Comparison of ENCODE assay signal across 8 mouse cellular contexts in genomic region chr5:140639871-140640270, GRCm38 (mm10). TPM values are rescaled to one million over a fixed set of nuclear protein-coding genes. Genes with fewer than 3 reads are reported as not detected.
DNase-seq lines count a peak whose midpoint lies in the region; ATAC-seq and TF ChIP-seq lines count a peak whose summit lies in the region.

No protein-coding gene starts in this region.

- H3K4me1 ChIP-seq in cerebellum, adult 2 months (ENCODE audit: control insufficient read depth, insufficient read depth, low read length) = peaks cover 52% of the 10 kb centered on the region
- peaks cover 55% of the 10 kb centered on the region for H3K4me1 ChIP-seq in kidney, embryonic 15.5 days
- H3K4me1 ChIP-seq in brown adipose tissue, adult 24 weeks (ENCODE audit: control insufficient read depth, insufficient read depth, insufficient read length, low read length) = peaks cover 26% of the 10 kb centered on the region

- peak overlapping the region; percentile 46; the same call in 1 of the 2 replicates for H3K27ac ChIP-seq in cerebellum, adult 2 months (ENCODE audit: insufficient read depth, low read length)
- H3K27ac ChIP-seq in kidney, embryonic 15.5 days = no peak overlapping the region
- H3K27ac ChIP-seq in brown adipose tissue, adult 24 weeks (replicated peaks; ENCODE audit: low read depth, low read length) = 0 out of 2 replicates have a peak overlapping the region, but pooled peaks have one; percentile 5

- H3K27me3 ChIP-seq in cerebellum, adult 2 months (ENCODE audit: control insufficient read depth, insufficient read depth, low read length) = no peaks in the 10 kb centered on the region
- no peaks in the 10 kb centered on the region for H3K27me3 ChIP-seq in kidney, embryonic 15.5 days

- no peak overlapping the region for H3K9ac ChIP-seq in kidney, embryonic 15.5 days

- no peak overlapping the region for H3K4me3 ChIP-seq in cerebellum, adult 2 months (replicated peaks; ENCODE audit: insufficient read depth, low read depth, low read length)
- H3K4me3 ChIP-seq in kidney, embryonic 15.5 days (replicated peaks) = no peak overlapping the region
- no peak overlapping the region for H3K4me3 ChIP-seq in brown adipose tissue, adult 24 weeks (ENCODE audit: insufficient read depth, low read depth, low read length)

- 25% methylated on average over 14 of the region's 14 CpGs for WGBS in cerebellum, adult 2 months
- WGBS in kidney, embryonic 15.5 days = 78% methylated on average over 14 of the region's 14 CpGs

- no peak for TF ChIP-seq CTCF in cerebellum, adult 2 months (IDR thresholded peaks at IDR 0.05; ENCODE audit: borderline replicate concordance, insufficient read depth, low read depth, low read length)

- no peak overlapping the region for H3K4me2 ChIP-seq in kidney, embryonic 15.5 days

- peak; percentile 47 to 57 for DNase-seq in cerebellum, adult 2 months
- DNase-seq in cerebellum, adult 9-10 months = no peak
- DNase-seq in kidney, postnatal 36 days = peak; percentile 35 to 42
- peak; percentile 63 to 78 for DNase-seq in heart, postnatal 14 days
- DNase-seq in urinary bladder, postnatal 4 days (ENCODE audit: low spot score in 2 of 2) = no peak

- TF ChIP-seq POLR2A in cerebellum, adult 2 months (IDR thresholded peaks at IDR 0.05; ENCODE audit: borderline replicate concordance, insufficient read depth, low read length) = no peak

- no peak for ATAC-seq in kidney, embryonic 15.5 days (replicated peaks; ENCODE audit: low FRiP score)
- ATAC-seq in erythroid progenitor cell, adult 5-6 weeks (replicated peaks; ENCODE audit: low FRiP score, poor library complexity, severe bottlenecking) = no peak

- H3K9me3 ChIP-seq in kidney, embryonic 15.5 days (replicated peaks) = no peaks in the 10 kb centered on the region

- peaks cover 61% of the 10 kb centered on the region for H3K36me3 ChIP-seq in kidney, embryonic 15.5 days

- intact Hi-C loops in heart, postnatal 14 days (cut with DNase I) = no loop called here

RNA-seq across cellular contexts. Expression of gene Ttyh3, which starts 9.0 kb away (rescaled TPM):
- polyA plus RNA-seq in cerebellum, adult 2 months (2012; rRNA removed) = 86.0 and 96.1 TPM in 2 replicates
- 32.3 and 39.9 TPM in 2 replicates for polyA plus RNA-seq in kidney, embryonic 15.5 days (2015; fragmentation: Nextera tagmentation; extraction: Ambion mirVana)
- polyA plus RNA-seq in brown adipose tissue, adult 24 weeks (2012; ENCODE audit: insufficient read depth, insufficient read length, missing spikeins) = 4.8 and 5.2 TPM in 2 replicates
- 10 to 100 TPM; 31.6 to 31.9 TPM for total RNA-seq in heart, postnatal 14 days (2021)
- total RNA-seq in erythroid progenitor cell, adult 5-6 weeks (2015; ENCODE audit: low replicate concordance) = 21.8 and 26.7 TPM in 2 replicates
- 21.2 and 23.2 TPM in 2 replicates for total RNA-seq in erythroid progenitor cell, adult 5-6 weeks (2017; ENCODE audit: low replicate concordance)

RNA-seq across cellular contexts. Expression of gene Lfng, which starts 32.8 kb away (rescaled TPM):
- polyA plus RNA-seq in cerebellum, adult 2 months (2012; rRNA removed) = 48.7 and 53.4 TPM in 2 replicates
- polyA plus RNA-seq in kidney, embryonic 15.5 days (2015; fragmentation: Nextera tagmentation; extraction: Ambion mirVana) = 32.3 and 34.5 TPM in 2 replicates
- 4.6 and 29.0 TPM in 2 replicates for polyA plus RNA-seq in brown adipose tissue, adult 24 weeks (2012; ENCODE audit: insufficient read depth, insufficient read length, missing spikeins)
- total RNA-seq in heart, postnatal 14 days (2021) = 10 to 100 TPM; 18.1 to 22.4 TPM
- total RNA-seq in erythroid progenitor cell, adult 5-6 weeks (2015; ENCODE audit: low replicate concordance) = 19.7 and 20.5 TPM in 2 replicates
- total RNA-seq in erythroid progenitor cell, adult 5-6 weeks (2017; ENCODE audit: low replicate concordance) = 1.9 and 11.4 TPM in 2 replicates

Comparison
In these comparisons a context has a peak if more than half of its experiments do, and no peak if none do; other contexts are left out.
1. DNase-seq: peak in cerebellum, adult 2 months (2 of 2), kidney, postnatal 36 days (2 of 2) and heart, postnatal 14 days (2 of 2); none in cerebellum, adult 9-10 months (single experiment) and urinary bladder, postnatal 4 days (0 of 2).